Mouse (Mus musculus) cerebellum, adult 2 months (tissue): Measurements from ENCODE around the gene Pgd. TPM values are rescaled to one million over a fixed set of nuclear protein-coding genes. Genes with fewer than 3 reads are reported as not detected.

ENCODE experiments used
- DNase-seq, 2 experiments: peaks; one replicate each; pipeline ENCODE4 v3.0.0; 2021
- H3K27ac ChIP-seq: fragments of 200-500 bp; 2 replicates; pipeline ENCODE4 v1.5.1; 2012; ENCODE audit warnings: low read length, control low read depth, inconsistent platforms; ENCODE audit not compliant: insufficient read depth
- H3K27me3 ChIP-seq: fragments of 200-500 bp; 2 replicates; pipeline ENCODE4 v1.6.1; 2012; ENCODE audit warnings: inconsistent platforms, mild to moderate bottlenecking, low read length, moderate library complexity; ENCODE audit not compliant: control insufficient read depth, insufficient read depth
- H3K4me1 ChIP-seq: fragments of 200-500 bp; 2 replicates; pipeline ENCODE4 v1.6.1; 2011; ENCODE audit warnings: low read length; ENCODE audit not compliant: control insufficient read depth, insufficient read depth
- H3K4me3 ChIP-seq: fragments of 200-500 bp; replicated peaks from 2 replicates; pipeline ENCODE3; 2011; ENCODE audit warnings: mild to moderate bottlenecking, low read depth, low read length, control low read depth; ENCODE audit not compliant: insufficient read depth
- CTCF ChIP-seq: fragments of 200-500 bp; IDR thresholded peaks from 2 replicates; pipeline ENCODE4 v1.5.1; 2011; ENCODE audit warnings: low read depth, mild to moderate bottlenecking, control low read depth, low read length, moderate library complexity, borderline replicate concordance; ENCODE audit not compliant: insufficient read depth
- POLR2A ChIP-seq: fragments of 200-500 bp; IDR thresholded peaks from 2 replicates; pipeline ENCODE4 v1.6.1; 2011; ENCODE audit warnings: low read length, control low read depth, borderline replicate concordance; ENCODE audit not compliant: insufficient read depth
- WGBS: fragments of 180-500 bp; shearing (Covaris S2); methylation state at CpG from one replicate; pipeline ENCODE4 v1.1.7; 2018; 5-methylcytosine and 5-hydroxymethylcytosine counted together
- polyA plus RNA-seq: library from polyadenylated mRNA; depleted of rRNA; stranded (reverse); fragments of >200 nt; gene quantifications from 2 replicates; pipeline ENCODE4 v1.2.3, GENCODE M21; 2012

Gene Pgd
- polyA plus RNA-seq, 1 experiment: 52.3 TPM

DNA sequence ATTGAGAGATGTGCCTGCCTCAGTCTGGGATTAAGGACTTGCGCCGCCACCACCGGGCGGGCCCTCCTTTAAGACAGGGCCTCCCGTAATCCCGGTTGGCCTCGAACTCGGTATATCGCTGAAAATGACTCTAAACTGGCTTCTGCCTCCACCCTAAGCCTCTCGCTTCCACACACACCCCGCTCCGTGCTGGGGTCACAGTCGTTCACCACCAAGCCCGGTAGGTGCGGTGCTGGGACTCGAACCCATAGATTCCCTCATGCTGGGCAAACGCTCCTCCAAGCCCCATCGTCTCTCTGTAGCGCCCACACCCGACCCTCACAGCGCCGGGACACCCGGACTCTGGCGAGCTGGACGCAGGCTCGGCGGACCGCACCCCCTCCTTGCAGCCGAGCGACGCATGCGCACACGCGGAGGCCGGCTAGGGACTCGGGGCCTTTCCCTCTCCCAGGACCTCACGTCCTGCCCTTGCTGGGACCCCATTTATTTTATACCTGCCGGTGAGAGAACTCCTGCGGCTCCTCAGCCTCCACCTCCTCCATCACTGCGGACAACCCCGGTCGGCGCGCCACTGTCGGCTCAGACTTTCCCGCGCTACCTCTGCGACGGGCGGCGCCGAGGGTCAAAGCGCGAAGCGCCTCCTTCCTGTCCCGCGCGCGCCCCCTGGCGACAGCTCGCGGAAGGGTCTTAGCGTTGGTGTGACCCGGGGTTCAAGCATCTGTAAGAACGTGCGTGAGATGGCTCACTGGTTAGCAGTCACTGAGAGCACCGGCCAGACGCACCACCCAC, 29.4 kb downstream of the Pgd start, which contains the start of gene Cenps:
Cenps (minus strand) TSS at position 648 of the 789 bp plus-strand sequence.
- TF ChIP-seq CTCF (peak; percentile 86), POLR2A (no peak)
- WGBS: 1% methylated on average over 68 of the region's 68 CpGs
- H3K27me3 ChIP-seq: no peaks in the 10 kb centered on the region
- no peak within 1 kb of the TSS for H3K27ac ChIP-seq
- H3K4me3 ChIP-seq: peak within 1 kb of the TSS; percentile 80
- peak; percentile 90 to 93 for DNase-seq
- no peaks in the 10 kb centered on the region for H3K4me1 ChIP-seq

DNA sequence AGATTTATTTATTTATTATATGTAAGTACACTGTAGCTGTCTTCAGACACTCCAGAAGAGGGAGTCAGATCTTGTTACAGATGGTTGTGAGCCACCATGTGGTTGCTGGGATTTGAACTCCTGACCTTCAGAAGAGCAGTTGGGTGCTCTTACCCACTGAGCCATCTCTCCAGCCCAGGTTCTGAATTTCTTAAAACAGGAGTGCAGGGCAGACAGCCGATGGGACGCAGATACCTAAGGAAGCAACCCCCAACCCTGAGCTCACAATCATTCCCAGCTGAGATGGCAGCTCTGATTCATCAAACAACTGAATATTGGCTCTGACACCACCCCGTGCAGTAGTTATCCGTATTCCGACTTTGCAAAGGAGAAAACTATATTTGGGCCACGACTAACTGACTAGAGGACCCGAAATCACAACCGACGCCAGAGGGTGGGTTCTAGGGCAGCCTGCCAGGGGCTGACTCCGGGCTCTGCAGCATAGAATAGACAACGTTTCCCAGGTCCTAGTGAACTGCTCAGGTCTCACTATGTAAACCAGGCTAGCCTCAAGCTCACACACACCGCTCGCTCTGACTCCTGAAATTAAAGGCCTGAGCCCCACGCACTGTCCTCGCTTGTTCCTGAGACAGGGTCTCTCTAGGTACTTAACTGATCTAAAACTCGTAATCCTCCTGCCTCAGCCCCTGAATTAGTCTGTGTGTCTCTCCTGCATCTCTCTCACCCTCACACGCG, 30.3 kb downstream of the Pgd start:
- no peak overlapping the region for H3K4me3 ChIP-seq
- TF ChIP-seq POLR2A (no peak), CTCF (no peak)
- no peaks in the 10 kb centered on the region for H3K4me1 ChIP-seq
- H3K27ac ChIP-seq: no peak overlapping the region
- peak in 1 of 2 experiments; percentile 14 for DNase-seq
- no peaks in the 10 kb centered on the region for H3K27me3 ChIP-seq
- 38% methylated on average over 18 of the region's 18 CpGs for WGBS

DNA sequence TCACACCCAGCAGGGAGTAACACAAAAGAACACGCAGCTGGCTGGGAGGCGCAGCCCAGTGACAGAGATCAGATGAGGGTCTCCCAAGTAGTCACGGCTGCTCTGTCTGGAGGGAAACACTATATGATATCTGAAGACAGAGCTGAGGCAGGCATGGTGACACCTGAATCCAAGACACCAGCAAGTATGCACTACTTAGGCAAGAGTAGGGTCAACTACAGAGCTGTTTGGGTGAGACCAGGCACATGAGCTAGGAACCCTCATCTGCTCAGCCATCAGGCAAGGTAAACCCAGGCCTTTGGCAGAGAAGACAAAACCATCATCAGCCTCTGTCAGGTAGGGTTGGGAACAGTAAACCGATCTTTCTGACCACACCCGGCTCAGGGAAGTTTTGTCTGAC, 33.2 kb downstream of the Pgd start:
- Histone ChIP-seq H3K27me3 (no peaks in the 10 kb centered on the region), H3K4me3 (no peak overlapping the region), H3K27ac (no peak overlapping the region), H3K4me1 (no peaks in the 10 kb centered on the region)
- TF ChIP-seq POLR2A: no peak
- DNase-seq: no peak
- WGBS: 77% methylated on average over 5 of the region's 5 CpGs

DNA sequence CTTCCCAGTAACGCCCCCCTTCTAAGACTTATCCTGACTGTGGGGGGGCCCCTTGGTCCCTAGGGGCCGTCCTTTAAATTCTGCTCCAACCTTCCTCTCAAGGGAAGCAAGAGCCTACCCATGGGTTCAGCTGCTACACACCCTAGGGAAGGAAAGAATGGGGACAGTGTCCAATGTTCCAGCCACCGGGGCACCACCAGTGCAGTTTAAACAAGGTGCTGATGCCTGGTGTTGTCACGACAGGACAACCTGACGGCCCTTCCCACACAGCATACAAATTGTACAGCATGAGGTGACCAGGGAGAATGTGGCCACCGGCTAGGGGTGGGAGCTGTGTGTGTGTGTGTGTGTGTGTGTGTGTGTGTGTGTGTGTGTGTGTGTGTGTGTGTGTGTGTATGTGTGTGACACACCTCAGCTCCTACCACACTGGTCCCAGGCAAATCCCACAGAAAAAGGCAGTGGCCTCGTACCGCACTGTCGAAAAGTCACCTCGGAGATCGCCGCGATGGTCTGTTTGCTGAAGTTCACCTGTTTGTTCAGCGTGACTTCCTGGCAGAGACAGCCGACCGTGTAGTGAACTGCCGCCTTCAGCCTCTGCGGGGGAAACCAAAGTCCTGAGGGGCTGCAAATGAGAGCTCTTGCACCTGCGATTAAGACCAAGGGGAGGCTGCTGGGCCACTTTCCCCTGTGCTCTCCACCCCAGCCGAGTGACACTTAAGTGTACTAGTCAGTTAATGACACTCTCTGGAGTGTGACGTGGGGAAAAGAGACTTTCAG, 34.6 kb downstream of the Pgd start:
- TF ChIP-seq CTCF (no peak), POLR2A (no peak)
- no peak overlapping the region for H3K27ac ChIP-seq
- no peak overlapping the region for H3K4me3 ChIP-seq
- WGBS: 87% methylated on average over 21 of the region's 21 CpGs
- no peaks in the 10 kb centered on the region for H3K4me1 ChIP-seq
- DNase-seq: no peak
- no peaks in the 10 kb centered on the region for H3K27me3 ChIP-seq

DNA sequence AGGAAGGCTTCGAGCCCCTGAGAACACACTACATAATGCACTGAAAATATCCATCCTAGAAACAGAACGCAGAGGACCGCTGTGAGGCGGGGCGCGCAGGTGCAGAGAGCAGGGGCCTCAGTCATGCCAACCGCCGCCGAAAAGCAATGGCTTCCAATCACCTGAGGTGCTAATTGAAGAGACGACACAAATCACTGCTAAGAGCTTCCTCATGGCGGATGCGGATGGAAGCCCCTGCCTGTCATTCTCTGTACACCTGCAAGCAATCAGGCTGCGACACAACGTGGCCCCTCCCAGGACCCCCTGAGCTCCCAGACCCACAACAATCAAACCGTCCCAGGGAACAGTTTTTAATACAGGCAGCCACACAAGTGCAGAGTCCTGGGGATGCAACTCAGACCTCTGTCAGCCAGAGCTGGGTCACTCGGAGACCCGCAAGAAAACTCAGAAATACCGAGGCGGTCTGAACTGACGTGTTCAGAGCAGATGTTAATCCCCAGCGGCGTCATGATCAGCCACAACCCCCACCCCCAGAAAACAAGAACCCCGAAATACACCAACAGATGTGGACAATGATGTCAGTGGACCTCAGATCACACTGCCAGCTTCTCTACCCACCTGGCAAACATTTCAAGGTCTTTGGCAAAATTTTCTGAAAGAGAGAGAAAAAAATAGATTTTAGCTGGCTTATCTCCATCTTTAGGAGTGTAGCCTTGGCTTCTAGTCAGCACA, 35.4 kb downstream of the Pgd start:
- no peak overlapping the region for H3K4me3 ChIP-seq
- H3K27ac ChIP-seq: no peak overlapping the region
- WGBS: 82% methylated on average over 23 of the region's 23 CpGs
- DNase-seq: no peak
- no peaks in the 10 kb centered on the region for H3K27me3 ChIP-seq
- H3K4me1 ChIP-seq: no peaks in the 10 kb centered on the region
- TF ChIP-seq CTCF (no peak), POLR2A (no peak)

DNA sequence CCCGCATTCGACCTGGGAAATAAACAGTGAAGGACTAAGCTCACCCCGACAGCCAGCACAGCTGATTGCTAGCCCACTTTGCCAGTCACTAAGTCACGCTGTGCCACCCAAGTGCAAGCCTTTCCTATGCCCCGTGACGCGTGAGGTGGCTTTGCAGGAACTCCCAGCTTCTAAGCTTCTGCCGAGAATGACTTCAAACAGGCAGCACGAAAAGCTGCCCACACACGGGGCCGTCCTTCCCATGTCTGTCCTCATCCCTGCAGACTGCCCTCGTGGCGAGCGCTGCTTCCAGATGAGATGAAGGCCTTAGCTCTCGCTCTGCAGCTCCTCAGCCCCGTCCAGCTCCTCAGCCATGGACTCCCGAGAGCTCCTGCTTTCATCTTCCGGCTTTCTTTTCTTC, 38.1 kb downstream of the Pgd start:
- Histone ChIP-seq H3K27me3 (no peaks in the 10 kb centered on the region), H3K4me1 (no peaks in the 10 kb centered on the region), H3K4me3 (no peak overlapping the region), H3K27ac (no peak overlapping the region)
- 88% methylated on average over 18 of the region's 18 CpGs for WGBS
- TF ChIP-seq CTCF (no peak), POLR2A (no peak)
- no peak for DNase-seq

DNA sequence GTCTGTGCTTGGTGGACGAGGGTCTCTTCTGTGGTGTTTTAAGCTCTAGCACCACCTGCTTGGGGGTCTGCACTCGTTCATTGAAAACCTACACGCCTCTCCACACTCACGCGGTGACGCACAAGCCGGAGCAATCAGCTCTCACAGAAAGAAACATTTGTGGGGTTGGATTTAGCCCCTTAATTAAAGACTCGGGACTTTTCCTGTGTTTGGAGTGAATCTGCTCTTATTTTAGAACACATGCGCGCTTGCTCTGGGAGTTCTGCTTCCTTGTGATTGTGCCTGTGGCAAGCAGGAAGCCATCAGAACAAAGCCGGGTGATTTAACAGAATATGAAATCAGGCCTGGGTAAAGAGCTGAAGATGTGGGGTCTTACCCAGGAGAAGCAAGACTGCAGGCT, 39.9 kb downstream of the Pgd start, which contains the start of gene Cort:
Cort (minus strand) TSS at position 101 of the 400 bp plus-strand sequence.
- Histone ChIP-seq H3K4me1 (no peaks in the 10 kb centered on the region), H3K27ac (no peak within 1 kb of the TSS), H3K4me3 (no peak within 1 kb of the TSS), H3K27me3 (no peaks in the 10 kb centered on the region)
- no peak for DNase-seq
- WGBS: 86% methylated on average over 11 of the region's 11 CpGs
- no peak for TF ChIP-seq POLR2A
- TF ChIP-seq CTCF: no peak
